Mouse (Mus musculus): ENCODE measurements around the gene Mrpl27.

DNA sequence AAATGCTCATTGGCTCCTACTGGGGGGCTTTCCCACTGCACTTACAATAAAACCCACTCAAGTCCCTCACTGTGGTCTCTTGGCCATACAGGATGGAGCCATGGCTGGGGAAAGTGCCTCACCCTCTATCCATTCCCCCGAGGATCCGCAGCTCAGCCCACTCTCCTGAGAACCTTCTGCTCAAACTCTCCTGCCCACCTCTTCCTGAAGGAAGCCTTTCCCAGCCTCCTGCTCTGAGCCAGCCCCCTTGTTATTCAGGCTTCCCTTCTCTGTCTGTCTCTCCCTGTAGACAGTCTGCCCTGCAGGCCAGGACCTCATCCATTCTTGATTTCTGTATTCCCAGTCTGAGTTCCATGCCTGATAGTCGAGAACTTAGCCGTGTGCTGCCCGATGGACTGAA is 21.4 kb downstream of the Mrpl27 start:
- TF ChIP-seq CEBPB (IDR thresholded peaks at IDR 0.05; ENCODE audit: low read depth) (no peak), MAX (IDR thresholded peaks at IDR 0.05) (no peak), CTCF (IDR thresholded peaks at IDR 0.05; ENCODE audit: control insufficient read depth, insufficient read depth, insufficient read length) (no peak)
